Mouse (Mus musculus) heart, postnatal 0 days (tissue): ENCODE results near the gene Rnf185. TPM values are rescaled to one million over a fixed set of nuclear protein-coding genes. Genes with fewer than 3 reads are reported as not detected.

Source experiments
- ATAC-seq: fragments of 200-750 bp; cut with Nextera tagmentation; 2 replicates; pipeline ENCODE4 v1.8.0; 2017; ENCODE audit warnings: low read depth, moderate number of reproducible peaks, moderate library complexity; ENCODE audit not compliant: insufficient read depth
- DNase-seq: peaks from one replicate; pipeline ENCODE4 v3.0.0-alpha.2; 2016; ENCODE audit warnings: low spot score
- H3K27ac ChIP-seq: fragments of 300-500 bp; sonication (generic); 2 replicates; pipeline ENCODE4 v1.5.1; 2014; ENCODE audit warnings: low read depth, mild to moderate bottlenecking
- H3K27me3 ChIP-seq: fragments of 300-500 bp; sonication (generic); 2 replicates; pipeline ENCODE4 v1.6.1; 2014; ENCODE audit warnings: low read length, mixed read lengths; ENCODE audit not compliant: control insufficient read depth, insufficient read depth
- H3K36me3 ChIP-seq: fragments of 300-500 bp; sonication (generic); replicated peaks from 2 replicates; pipeline ENCODE4 v1.6.1; 2014; ENCODE audit warnings: low read length, mixed read lengths; ENCODE audit not compliant: control insufficient read depth, insufficient read depth
- H3K4me1 ChIP-seq: fragments of 300-500 bp; sonication (generic); 2 replicates; pipeline ENCODE4 v1.6.1; 2014; ENCODE audit warnings: antibody characterized with exemption; ENCODE audit not compliant: control insufficient read depth, insufficient read depth
- H3K4me2 ChIP-seq: fragments of 300-500 bp; sonication (generic); 2 replicates; pipeline ENCODE4 v1.6.1; 2014; ENCODE audit warnings: low read depth, mild to moderate bottlenecking, low read length, moderate library complexity
- H3K4me3 ChIP-seq: fragments of 300-500 bp; sonication (generic); 2 replicates; pipeline ENCODE4 v1.5.1; 2014; ENCODE audit warnings: low read depth, low read length
- H3K9ac ChIP-seq: fragments of 300-500 bp; sonication (generic); replicated peaks from 2 replicates; pipeline ENCODE4 v1.6.1; 2014; ENCODE audit warnings: low read depth, low read length, mixed read lengths
- H3K9me3 ChIP-seq: fragments of 300-500 bp; sonication (generic); replicated peaks from 2 replicates; pipeline ENCODE4 v1.6.1; 2016; ENCODE audit warnings: low read length; ENCODE audit not compliant: control insufficient read depth
- CTCF ChIP-seq: IDR thresholded peaks from 2 replicates; pipeline ENCODE4 v1.5.1; 2016; ENCODE audit warnings: antibody characterized with exemption, control low read depth, low read depth
- EP300 ChIP-seq: IDR thresholded peaks from 2 replicates; pipeline ENCODE4 v1.6.1; 2016; ENCODE audit warnings: antibody characterized with exemption, low read depth
- WGBS: fragments of 180-500 bp; shearing (Covaris S2); extraction: QIAGEN DNeasy Blood & Tissue Kit; methylation state at CpG from one replicate; pipeline ENCODE4 v1.1.7; 2014; 5-methylcytosine and 5-hydroxymethylcytosine counted together
- polyA plus RNA-seq: library from polyadenylated mRNA; unstranded; fragments of >200 nt; fragmentation: Nextera tagmentation; extraction: Ambion mirVana; gene quantifications from 2 replicates; pipeline ENCODE4 v1.2.1, GENCODE M21; 2015
- total RNA-seq: library from RNA; depleted of rRNA; stranded (reverse); fragments of >200 nt; gene quantifications from 2 replicates; pipeline ENCODE4 v1.2.3, GENCODE M21; 2014; ENCODE audit warnings: low replicate concordance

Gene Rnf185
- total and polyA plus RNA-seq, 2 experiments from 2014 or later: 23.6 to 41.2 TPM

- Histone ChIP-seq H3K4me3 (no peak overlapping the region), H3K9ac (no peak overlapping the region), H3K27me3 (no peaks in the 10 kb centered on the region), H3K4me1 (no peaks in the 10 kb centered on the region), H3K9me3 (no peaks in the 10 kb centered on the region), H3K36me3 (peaks cover 26% of the 10 kb centered on the region), H3K4me2 (no peak overlapping the region), H3K27ac (no peak overlapping the region)
- DNase-seq (no peak), ATAC-seq (no peak)
- TF ChIP-seq EP300 (no peak), CTCF (no peak)
- 83% methylated on average over 3 of the region's 3 CpGs for WGBS
Observed at GRCm38 (mm10) chr11:3412111-3412510, 40.1 kb downstream of the Rnf185 start.

DNA sequence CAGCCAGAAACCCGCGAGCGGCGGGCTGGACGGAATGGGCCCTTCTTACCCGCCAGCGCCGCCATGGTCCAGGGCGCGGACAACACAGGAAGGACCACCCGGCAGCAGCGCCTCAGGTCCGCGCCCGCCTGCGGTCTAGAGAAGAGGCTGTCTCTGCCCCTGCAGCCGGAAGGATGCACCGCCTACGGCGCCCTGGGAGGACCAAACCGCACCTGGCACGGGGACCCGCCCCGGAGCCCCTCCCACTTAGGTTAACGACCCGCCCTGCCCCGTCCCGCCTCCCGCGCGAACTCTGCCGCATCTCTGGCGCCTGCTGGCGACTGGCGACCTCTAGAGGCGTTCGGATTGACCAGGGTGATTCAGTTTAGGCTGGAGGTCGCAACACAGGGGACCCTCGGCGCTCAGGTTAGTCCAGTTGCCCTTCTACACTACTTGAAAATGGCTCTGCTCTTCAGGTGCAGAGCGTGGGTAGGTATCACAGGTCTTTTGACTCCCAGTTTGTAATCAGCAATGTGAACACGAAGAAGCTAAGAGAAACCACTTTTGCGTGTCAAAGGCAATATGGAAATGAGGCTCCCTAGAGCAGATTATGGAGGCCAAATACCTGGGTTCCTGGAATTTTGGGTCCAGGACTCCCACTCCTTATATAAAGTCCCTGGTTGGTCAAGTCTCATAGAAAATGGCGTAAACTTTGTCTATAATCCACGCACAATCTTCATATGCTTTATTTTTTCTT lies 43.0 kb downstream of the Rnf185 start, which contains the start of gene Limk2:
Limk2 (minus strand) TSS at position 193 of the 736 bp plus-strand sequence.
- 5% methylated on average over 44 of the region's 45 CpGs for WGBS

GRCm38 (mm10) chr11:3408131-3408996 lies 43.8 kb downstream of the Rnf185 start:
- peak; percentile 22 for ATAC-seq
- peak; percentile 25 for DNase-seq
- peak overlapping the region; percentile 69 for H3K27ac ChIP-seq
- H3K4me2 ChIP-seq: peak overlapping the region; percentile 87
- H3K4me3 ChIP-seq: peak overlapping the region; percentile 70
- TF ChIP-seq EP300 (no peak), CTCF (no peak)
- WGBS: 6% methylated on average over 34 of the region's 34 CpGs
- H3K9me3 ChIP-seq: no peaks in the 10 kb centered on the region
- H3K36me3 ChIP-seq: no peaks in the 10 kb centered on the region
- H3K27me3 ChIP-seq: no peaks in the 10 kb centered on the region
- peak overlapping the region; percentile 82 for H3K9ac ChIP-seq
- no peaks in the 10 kb centered on the region for H3K4me1 ChIP-seq

More for the DNA sequence above, 43.0 kb downstream of the Rnf185 start, which contains the start of gene Limk2:
- Histone ChIP-seq H3K27me3 (no peaks in the 10 kb centered on the region), H3K9me3 (no peaks in the 10 kb centered on the region), H3K27ac (peak within 1 kb of the TSS; percentile 69), H3K4me1 (no peaks in the 10 kb centered on the region), H3K4me2 (peak within 1 kb of the TSS; percentile 87), H3K9ac (peak within 1 kb of the TSS; percentile 82), H3K4me3 (peak within 1 kb of the TSS; percentile 70), H3K36me3 (0 out of 2 replicates have a peak, but pooled peaks cover 6% of the 10 kb centered on the region)
- DNase-seq: peak; percentile 88
- ATAC-seq: peak; percentile 93
- TF ChIP-seq CTCF: peak; percentile 82
- TF ChIP-seq EP300: peak; percentile 47; the same call in 1 of the 2 replicates

- H3K36me3 ChIP-seq: no peaks in the 10 kb centered on the region
- H3K9ac ChIP-seq: no peak overlapping the region
- H3K4me3 ChIP-seq: no peak overlapping the region
- H3K4me1 ChIP-seq: no peaks in the 10 kb centered on the region
- WGBS: 73% methylated on average over 7 of the region's 7 CpGs
- H3K9me3 ChIP-seq: no peaks in the 10 kb centered on the region
- H3K27ac ChIP-seq: no peak overlapping the region
- H3K27me3 ChIP-seq: no peaks in the 10 kb centered on the region
- DNase-seq (no peak), ATAC-seq (no peak)
- TF ChIP-seq EP300: no peak
- TF ChIP-seq CTCF: no peak
- no peak overlapping the region for H3K4me2 ChIP-seq
Observed at GRCm38 (mm10) chr11:3404287-3405047, 47.7 kb downstream of the Rnf185 start.

GRCm38 (mm10) chr11:3403024-3403423 lies 49.1 kb downstream of the Rnf185 start:
- Histone ChIP-seq H3K27ac (no peak overlapping the region), H3K9me3 (no peaks in the 10 kb centered on the region), H3K27me3 (no peaks in the 10 kb centered on the region), H3K9ac (no peak overlapping the region), H3K36me3 (no peaks in the 10 kb centered on the region), H3K4me1 (no peaks in the 10 kb centered on the region), H3K4me3 (no peak overlapping the region), H3K4me2 (no peak overlapping the region)
- 68% methylated on average over 3 of the region's 3 CpGs for WGBS
- no peak for ATAC-seq
- DNase-seq: no peak
- TF ChIP-seq CTCF (no peak), EP300 (no peak)
